Mouse (Mus musculus) thymus, adult 2 months (tissue): Measurements from ENCODE around the gene Srrm3. TPM values are rescaled to one million over a fixed set of nuclear protein-coding genes. Genes with fewer than 3 reads are reported as not detected.

Experiments
- DNase-seq: peaks from one replicate; pipeline ENCODE4 v3.0.0; 2021
- H3K27ac ChIP-seq: fragments of 200-500 bp; 2 replicates; pipeline ENCODE4 v1.5.1; 2012; ENCODE audit warnings: low read length, control low read depth; ENCODE audit not compliant: control insufficient read depth, insufficient read depth
- H3K27me3 ChIP-seq: fragments of 200-500 bp; 2 replicates; pipeline ENCODE4 v1.6.1; 2012; ENCODE audit warnings: mild to moderate bottlenecking, low read length, moderate library complexity, mixed read lengths; ENCODE audit not compliant: control insufficient read depth, insufficient read depth
- H3K36me3 ChIP-seq: fragments of 200-500 bp; 2 replicates; pipeline ENCODE4 v1.6.1; 2012; ENCODE audit warnings: mild to moderate bottlenecking, low read length, moderate library complexity; ENCODE audit not compliant: control insufficient read depth, insufficient read depth
- H3K4me1 ChIP-seq: fragments of 200-500 bp; replicated peaks from 2 replicates; pipeline ENCODE4 v1.6.1; 2012; ENCODE audit warnings: low read length; ENCODE audit not compliant: control insufficient read depth, insufficient read depth
- H3K4me3 ChIP-seq: fragments of 200-500 bp; 2 replicates; pipeline ENCODE4 v1.5.1; 2012; ENCODE audit warnings: mild to moderate bottlenecking, low read length, control low read depth, moderate library complexity; ENCODE audit not compliant: control insufficient read depth, insufficient read depth
- CTCF ChIP-seq: fragments of 200-500 bp; IDR thresholded peaks from 2 replicates; pipeline ENCODE4 v1.5.1; 2012; ENCODE audit warnings: mild to moderate bottlenecking, control low read depth, low read length, moderate library complexity, borderline replicate concordance; ENCODE audit not compliant: control insufficient read depth, poor library complexity, insufficient read depth; ENCODE audit errors: extremely low read depth
- POLR2A ChIP-seq: fragments of 200-500 bp; IDR thresholded peaks from 2 replicates; pipeline ENCODE4 v1.6.1; 2012; ENCODE audit warnings: mild to moderate bottlenecking, low read length, control low read depth, moderate library complexity; ENCODE audit not compliant: control insufficient read depth, poor library complexity, insufficient read depth; ENCODE audit errors: extremely low read depth
- WGBS: fragments of 180-500 bp; shearing (Covaris S2); methylation state at CpG from one replicate; pipeline ENCODE4 v1.1.7; 2018; 5-methylcytosine and 5-hydroxymethylcytosine counted together
- polyA plus RNA-seq: library from polyadenylated mRNA; depleted of rRNA; stranded (reverse); fragments of >200 nt; gene quantifications from 2 replicates; pipeline ENCODE4 v1.2.3, GENCODE M21; 2012; rRNA removed

The Srrm3 gene
- polyA plus RNA-seq, result 0.06 and 0.28 TPM in 2 replicates

DNA sequence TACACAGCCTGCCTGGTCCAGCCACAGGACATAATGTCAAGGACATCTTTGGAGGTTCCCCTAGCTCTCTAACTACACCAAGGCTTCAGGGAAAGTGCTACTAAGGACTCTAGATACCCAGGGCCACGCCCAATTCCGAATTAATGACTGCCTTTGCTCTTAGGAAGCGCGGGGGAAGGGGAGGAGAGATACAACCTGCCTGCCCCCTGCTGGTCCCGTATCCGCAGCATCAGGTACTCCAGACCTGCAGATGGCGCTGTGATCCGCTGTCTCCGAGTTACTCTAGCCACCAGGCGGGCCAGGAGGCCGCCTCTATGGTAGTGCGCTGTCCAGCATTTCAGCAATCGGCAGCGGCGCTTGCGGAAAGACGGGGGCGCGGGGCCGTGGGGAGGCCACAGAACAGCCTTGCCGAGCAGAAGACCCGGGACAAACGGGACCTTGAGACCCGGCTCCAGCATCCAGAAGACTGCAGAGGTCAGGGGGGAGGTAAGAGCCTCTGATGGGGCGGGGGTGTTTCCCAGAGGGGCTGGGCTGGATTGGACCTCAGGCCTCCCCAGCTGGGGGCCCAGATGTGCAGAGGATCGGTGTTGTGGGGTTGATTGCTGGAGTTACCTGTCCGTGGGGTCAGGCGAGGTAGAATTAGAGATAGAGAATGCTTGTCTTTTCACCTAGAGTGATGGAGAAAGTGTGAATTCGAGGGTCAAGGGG is at the start of gene Srrm3:
Srrm3 (plus strand) TSS at position 336 of the 708 bp plus-strand sequence.
- no peaks in the 10 kb centered on the region for H3K36me3 ChIP-seq
- H3K27ac ChIP-seq, result no peak within 1 kb of the TSS
- no peak within 1 kb of the TSS for H3K4me3 ChIP-seq
- DNase-seq, result peak; percentile 90
- WGBS, result 7% methylated on average over 29 of the region's 29 CpGs
- peak; percentile 99 for TF ChIP-seq CTCF
- TF ChIP-seq POLR2A, result no peak
- no peaks in the 10 kb centered on the region for H3K27me3 ChIP-seq
- peaks cover 2% of the 10 kb centered on the region; the same call in 1 of the 2 replicates for H3K4me1 ChIP-seq

DNA sequence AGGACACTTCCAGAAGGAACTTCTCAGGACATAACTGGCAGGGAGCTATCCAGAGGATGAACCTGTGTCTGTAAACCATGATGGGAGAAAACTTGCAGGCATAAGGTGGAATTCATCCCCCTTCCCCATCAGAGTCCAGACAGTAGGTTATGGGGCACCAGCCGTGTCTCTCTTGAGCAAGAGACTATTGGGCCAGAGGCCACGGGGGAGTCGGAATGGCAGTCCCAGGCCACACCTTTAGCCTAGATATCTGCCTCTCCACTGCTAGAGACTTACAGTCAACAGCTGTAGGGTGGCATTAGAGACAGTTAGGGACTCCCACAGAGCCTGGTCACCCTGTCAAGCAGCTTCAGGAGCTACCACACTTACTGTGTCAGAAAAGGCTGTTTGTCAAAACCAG is 44.8 kb upstream of the Srrm3 start:
- no peak overlapping the region for H3K27ac ChIP-seq
- no peak for TF ChIP-seq POLR2A
- TF ChIP-seq CTCF, result no peak
- H3K4me3 ChIP-seq, result no peak overlapping the region
- H3K27me3 ChIP-seq, result no peaks in the 10 kb centered on the region
- no peaks in the 10 kb centered on the region for H3K4me1 ChIP-seq
- 98% methylated on average over 3 of the region's 3 CpGs for WGBS
- no peaks in the 10 kb centered on the region for H3K36me3 ChIP-seq
- DNase-seq, result no peak

- TF ChIP-seq CTCF (peak; percentile 47; the same call in 1 of the 2 replicates), POLR2A (no peak)
- no peak overlapping the region for H3K4me3 ChIP-seq
- no peaks in the 10 kb centered on the region for H3K27me3 ChIP-seq
- no peaks in the 10 kb centered on the region for H3K4me1 ChIP-seq
- H3K36me3 ChIP-seq, result no peaks in the 10 kb centered on the region
- 4% methylated on average over 7 of the region's 7 CpGs for WGBS
- no peak overlapping the region for H3K27ac ChIP-seq
- peak; percentile 55 for DNase-seq
Observed at GRCm38 (mm10) chr5:135763526-135763925, 43.2 kb upstream of the Srrm3 start.

DNA sequence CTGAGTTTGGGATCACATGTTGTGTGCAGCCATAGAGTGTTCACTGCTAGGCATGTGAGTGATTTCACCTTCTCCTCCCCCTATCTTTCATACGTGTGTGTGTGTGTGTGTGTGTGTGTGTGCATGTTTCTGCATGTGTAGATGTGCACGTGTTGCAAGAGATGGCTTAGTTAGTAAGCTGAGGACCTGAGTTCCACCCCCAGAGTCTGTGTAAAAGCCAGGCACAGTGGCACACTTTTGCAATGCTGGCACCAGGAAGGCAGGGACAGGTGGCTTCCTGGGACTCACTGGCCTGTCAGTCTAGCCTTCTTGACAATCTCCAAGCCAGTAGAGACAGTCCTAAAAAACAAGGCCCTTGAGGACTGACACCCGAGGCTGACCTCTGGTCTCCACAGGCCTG is 41.7 kb upstream of the Srrm3 start:
- WGBS, result 84% methylated on average over 3 of the region's 3 CpGs
- TF ChIP-seq POLR2A, result no peak
- no peak for TF ChIP-seq CTCF
- H3K4me3 ChIP-seq, result no peak overlapping the region
- H3K27me3 ChIP-seq, result no peaks in the 10 kb centered on the region
- no peak for DNase-seq
- no peaks in the 10 kb centered on the region for H3K4me1 ChIP-seq
- H3K27ac ChIP-seq, result no peak overlapping the region
- H3K36me3 ChIP-seq, result no peaks in the 10 kb centered on the region

DNA sequence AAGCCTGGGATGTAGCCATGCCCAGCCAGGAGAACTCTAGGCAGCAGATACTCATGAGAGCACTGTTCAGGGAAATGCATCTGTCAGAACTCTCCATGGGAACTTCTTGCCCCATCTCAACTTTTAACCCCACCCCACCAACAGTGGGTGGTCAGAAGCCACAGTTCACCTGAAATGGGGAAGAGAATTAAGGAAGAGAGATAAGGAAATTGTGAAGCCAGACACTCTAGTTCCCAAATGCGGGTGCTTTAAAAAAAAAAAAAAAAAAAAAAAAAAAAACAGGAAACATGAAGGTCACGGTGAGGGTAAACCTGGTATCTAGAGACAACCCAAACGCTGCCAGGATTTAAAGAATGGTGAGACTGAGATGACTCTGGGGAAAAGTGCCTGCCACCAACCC is 34.2 kb upstream of the Srrm3 start:
- H3K27ac ChIP-seq, result no peak overlapping the region
- TF ChIP-seq POLR2A (no peak), CTCF (no peak)
- H3K36me3 ChIP-seq, result no peaks in the 10 kb centered on the region
- no peak for DNase-seq
- H3K4me3 ChIP-seq, result no peak overlapping the region
- no peaks in the 10 kb centered on the region for H3K27me3 ChIP-seq
- peaks cover 2% of the 10 kb centered on the region for H3K4me1 ChIP-seq
- 12% methylated on average over 3 of the region's 3 CpGs for WGBS

GRCm38 (mm10) chr5:135776546-135776945 is 30.1 kb upstream of the Srrm3 start:
- no peak overlapping the region for H3K27ac ChIP-seq

More at GRCm38 (mm10) chr5:135776546-135776945, 30.1 kb upstream of the Srrm3 start:
- Histone ChIP-seq H3K27me3 (no peaks in the 10 kb centered on the region), H3K4me1 (peaks cover 16% of the 10 kb centered on the region), H3K36me3 (no peaks in the 10 kb centered on the region), H3K4me3 (no peak overlapping the region)
- 96% methylated on average over 4 of the region's 4 CpGs for WGBS
- TF ChIP-seq POLR2A (no peak), CTCF (no peak)
- DNase-seq, result no peak
